Mouse (Mus musculus) heart, embryonic 11.5 days (tissue): Measurements from ENCODE around the gene Snapc4. TPM values are rescaled to one million over a fixed set of nuclear protein-coding genes. Genes with fewer than 3 reads are reported as not detected.
"Not testable (repeated sequence)": the region's sequence is repeated elsewhere in the genome, so short reads cannot be mapped to it uniquely, and the experiment has no call there.

ENCODE experiments used
- ATAC-seq: fragments of 200-750 bp; cut with Nextera tagmentation; replicated peaks from 2 replicates; pipeline ENCODE4 v1.8.0; 2017; ENCODE audit warnings: moderate library complexity; ENCODE audit not compliant: insufficient number of reproducible peaks, low FRiP score, low TSS enrichment
- H3K27ac ChIP-seq: fragments of 300-500 bp; sonication (generic); 2 replicates; pipeline ENCODE4 v1.5.1; 2014; ENCODE audit warnings: mild to moderate bottlenecking, low read depth, low read length
- H3K27me3 ChIP-seq: fragments of 300-500 bp; sonication (generic); 2 replicates; pipeline ENCODE4 v1.6.1; 2014; ENCODE audit warnings: mild to moderate bottlenecking, low read length, mixed read lengths; ENCODE audit not compliant: control insufficient read depth, insufficient read depth
- H3K36me3 ChIP-seq: fragments of 300-500 bp; sonication (generic); 2 replicates; pipeline ENCODE4 v1.6.1; 2014; ENCODE audit warnings: mild to moderate bottlenecking, low read length, moderate library complexity, mixed read lengths; ENCODE audit not compliant: control insufficient read depth, insufficient read depth
- H3K4me1 ChIP-seq: fragments of 300-500 bp; sonication (generic); 2 replicates; pipeline ENCODE4 v1.6.1; 2014; ENCODE audit warnings: low read length; ENCODE audit not compliant: control insufficient read depth, insufficient read depth
- H3K4me2 ChIP-seq: fragments of 300-500 bp; sonication (generic); 2 replicates; pipeline ENCODE4 v1.6.1; 2014; ENCODE audit warnings: mild to moderate bottlenecking, moderate library complexity
- H3K4me3 ChIP-seq: fragments of 300-500 bp; sonication (generic); 2 replicates; pipeline ENCODE4 v1.5.1; 2014; ENCODE audit warnings: low read depth, low read length
- H3K9ac ChIP-seq: fragments of 300-500 bp; sonication (generic); 2 replicates; pipeline ENCODE4 v1.6.1; 2014; ENCODE audit warnings: mild to moderate bottlenecking, low read depth, low read length, moderate library complexity
- H3K9me3 ChIP-seq: fragments of 300-500 bp; sonication (generic); replicated peaks from 2 replicates; pipeline ENCODE4 v1.6.1; 2016; ENCODE audit warnings: low read length; ENCODE audit not compliant: control insufficient read depth
- WGBS: fragments of 180-500 bp; shearing (Covaris S2); extraction: QIAGEN DNeasy Blood & Tissue Kit; methylation state at CpG from one replicate; pipeline ENCODE4 v1.1.7; 2014; ENCODE audit not compliant: insufficient replicate concordance; 5-methylcytosine and 5-hydroxymethylcytosine counted together
- polyA plus RNA-seq: library from polyadenylated mRNA; unstranded; fragments of >200 nt; fragmentation: Nextera tagmentation; extraction: Ambion mirVana; gene quantifications from 2 replicates; pipeline ENCODE4 v1.2.1, GENCODE M21; 2014

The Snapc4 gene
- polyA plus RNA-seq, 1 experiment from 2014 or later = 16.8 TPM

GRCm38 (mm10) chr2:26391617-26392016, 11.2 kb upstream of the Snapc4 start:
- Histone ChIP-seq H3K4me3 (no peak overlapping the region), H3K36me3 (peaks cover 51% of the 10 kb centered on the region), H3K27ac (no peak overlapping the region), H3K9ac (no peak overlapping the region), H3K9me3 (no peaks in the 10 kb centered on the region), H3K27me3 (no peaks in the 10 kb centered on the region), H3K4me1 (peaks cover 9% of the 10 kb centered on the region), H3K4me2 (no peak overlapping the region)
- ATAC-seq = no peak
- 93% methylated on average over 6 of the region's 6 CpGs for WGBS

DNA sequence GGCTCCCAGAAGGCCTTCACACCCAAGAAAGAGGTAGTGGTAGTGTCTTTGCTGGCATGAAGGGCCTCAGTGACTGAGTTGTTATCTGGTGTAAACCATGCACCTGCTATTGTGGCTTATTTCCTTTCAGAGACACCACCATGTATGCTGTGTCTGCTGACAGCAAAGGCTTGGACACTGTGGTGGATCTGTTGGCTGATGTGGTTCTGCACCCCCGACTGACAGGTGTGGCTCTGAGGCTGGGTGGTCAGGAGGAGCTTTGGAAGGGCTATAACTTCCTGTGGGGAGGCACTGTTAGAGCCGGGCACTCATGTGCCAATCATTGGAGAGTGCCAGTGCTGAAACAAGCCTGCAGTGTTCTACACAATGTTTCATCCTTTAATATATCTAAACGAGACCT, 10.5 kb upstream of the Snapc4 start:
- no peak for ATAC-seq
- Histone ChIP-seq H3K9ac (no peak overlapping the region), H3K27me3 (no peaks in the 10 kb centered on the region), H3K36me3 (peaks cover 48% of the 10 kb centered on the region), H3K4me2 (no peak overlapping the region), H3K9me3 (no peaks in the 10 kb centered on the region), H3K27ac (no peak overlapping the region), H3K4me1 (peaks cover 9% of the 10 kb centered on the region), H3K4me3 (no peak overlapping the region)
- 82% methylated on average over 3 of the region's 3 CpGs for WGBS

- H3K36me3 ChIP-seq = peaks cover 44% of the 10 kb centered on the region
- H3K4me1 ChIP-seq = peaks cover 9% of the 10 kb centered on the region
- peak within 1 kb of the TSS; percentile 90 for H3K4me2 ChIP-seq
- H3K9me3 ChIP-seq = no peaks in the 10 kb centered on the region
- peak within 1 kb of the TSS; percentile 97 for H3K4me3 ChIP-seq
- H3K27me3 ChIP-seq = no peaks in the 10 kb centered on the region
- WGBS = under 1% methylated on average over 45 of the region's 60 CpGs
- ATAC-seq = peak; percentile 78
- H3K27ac ChIP-seq = peak within 1 kb of the TSS; percentile 50
- peak within 1 kb of the TSS; percentile 82 for H3K9ac ChIP-seq
These were observed 8.8 kb upstream of the Snapc4 start, which contains the start of the genes Entr1 and Pmpca for GRCm38 (mm10) chr2:26389154-26389690. Entr1 (minus strand) TSS chr2:26389316. Pmpca (plus strand) TSS chr2:26389339.

GRCm38 (mm10) chr2:26388682-26389153, 8.3 kb upstream of the Snapc4 start:
- ATAC-seq = peak; percentile 56
- H3K4me1 ChIP-seq = peaks cover 9% of the 10 kb centered on the region
- peak overlapping the region; percentile 97 for H3K4me3 ChIP-seq
- peak overlapping the region; percentile 82 for H3K9ac ChIP-seq
- no peaks in the 10 kb centered on the region for H3K27me3 ChIP-seq
- H3K36me3 ChIP-seq = peaks cover 47% of the 10 kb centered on the region
- peak overlapping the region; percentile 90 for H3K4me2 ChIP-seq
- H3K27ac ChIP-seq = peak overlapping the region; percentile 50; the same call in 1 of the 2 replicates
- WGBS = under 1% methylated on average over 40 of the region's 45 CpGs
- no peaks in the 10 kb centered on the region for H3K9me3 ChIP-seq

GRCm38 (mm10) chr2:26387713-26388112, 7.3 kb upstream of the Snapc4 start:
- peaks cover 48% of the 10 kb centered on the region for H3K36me3 ChIP-seq
- ATAC-seq = no peak
- 83% methylated on average over 3 of the region's 3 CpGs for WGBS
- no peak overlapping the region for H3K27ac ChIP-seq
- H3K9me3 ChIP-seq = no peaks in the 10 kb centered on the region
- no peaks in the 10 kb centered on the region for H3K27me3 ChIP-seq
- no peak overlapping the region for H3K4me3 ChIP-seq
- peaks cover 9% of the 10 kb centered on the region for H3K4me1 ChIP-seq
- no peak overlapping the region for H3K9ac ChIP-seq
- peak overlapping the region; percentile 90 for H3K4me2 ChIP-seq

DNA sequence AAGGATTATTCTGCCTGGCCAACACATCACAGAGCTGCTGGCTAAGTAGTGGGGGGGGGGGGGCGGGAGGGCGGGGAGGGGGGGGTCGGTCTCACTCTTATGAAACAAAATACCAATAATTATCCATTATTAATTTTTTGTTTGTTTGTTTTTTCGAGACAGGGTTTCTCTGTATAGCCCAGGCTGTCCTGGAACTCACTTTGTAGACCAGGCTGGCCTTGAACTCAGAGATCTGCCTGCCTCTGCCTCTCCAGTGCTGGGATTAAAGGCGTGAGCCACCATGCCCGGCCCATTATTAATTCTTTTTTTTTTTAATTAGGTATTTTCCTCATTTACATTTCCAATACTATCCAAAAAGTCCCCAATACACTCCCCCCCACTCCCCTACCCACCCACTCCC, 418 bp upstream of the Snapc4 start:
- Histone ChIP-seq H3K4me2 (peak overlapping the region; percentile 92), H3K9ac (peak overlapping the region; percentile 85), H3K4me3 (peak overlapping the region; percentile 89), H3K36me3 (peaks cover 41% of the 10 kb centered on the region)
- not testable (repeated sequence) for H3K9me3 ChIP-seq, H3K27ac ChIP-seq, H3K4me1 ChIP-seq, H3K27me3 ChIP-seq
- 0 out of 2 replicates have a peak, but pooled peaks have one; percentile 6 for ATAC-seq
- WGBS = 30% methylated on average over 6 of the region's 6 CpGs

- ATAC-seq = no peak
- Histone ChIP-seq H3K9ac (no peak overlapping the region), H3K36me3 (peaks cover 49% of the 10 kb centered on the region), H3K4me1 (no peaks in the 10 kb centered on the region), H3K27me3 (no peaks in the 10 kb centered on the region), H3K4me2 (no peak overlapping the region), H3K4me3 (no peak overlapping the region), H3K27ac (no peak overlapping the region), H3K9me3 (no peaks in the 10 kb centered on the region)
- WGBS = 88% methylated on average over 8 of the region's 8 CpGs
These were observed 8.1 kb downstream of the Snapc4 start for GRCm38 (mm10) chr2:26372396-26372795.

- no peaks in the 10 kb centered on the region for H3K9me3 ChIP-seq
- ATAC-seq = no peak
- no peaks in the 10 kb centered on the region for H3K27me3 ChIP-seq
- no peak overlapping the region for H3K9ac ChIP-seq
- H3K36me3 ChIP-seq = peaks cover 43% of the 10 kb centered on the region
- H3K4me2 ChIP-seq = no peak overlapping the region
- no peak overlapping the region for H3K4me3 ChIP-seq
- WGBS = 73% methylated on average over 1 of the region's 1 CpGs
- H3K27ac ChIP-seq = no peak overlapping the region
- H3K4me1 ChIP-seq = peaks cover 4% of the 10 kb centered on the region; the same call in 1 of the 2 replicates
These were observed 11.9 kb downstream of the Snapc4 start for GRCm38 (mm10) chr2:26368572-26368971.

DNA sequence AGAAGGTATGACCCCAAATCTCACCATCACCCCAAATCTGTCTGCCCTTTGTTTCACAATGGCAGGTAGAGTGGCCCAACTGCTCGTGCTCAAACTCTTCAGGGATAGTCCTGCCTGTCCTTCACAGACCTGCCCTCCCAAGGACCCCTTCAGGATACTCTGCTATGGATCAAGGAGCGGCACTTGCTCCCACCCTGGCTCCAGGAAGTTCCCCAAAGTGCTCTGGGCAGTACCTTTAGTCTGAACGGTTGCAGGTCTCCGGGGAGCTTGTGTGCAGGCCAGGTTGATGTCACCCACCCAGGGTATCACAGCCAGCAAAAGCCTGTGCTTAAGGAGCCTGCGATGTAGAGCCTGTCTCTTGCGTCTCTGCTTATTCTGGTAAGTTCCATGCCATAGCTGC, 12.5 kb downstream of the Snapc4 start:
- no peak for ATAC-seq
- peaks cover 37% of the 10 kb centered on the region for H3K36me3 ChIP-seq

More for the DNA sequence above, 12.5 kb downstream of the Snapc4 start:
- Histone ChIP-seq H3K4me2 (no peak overlapping the region), H3K27ac (no peak overlapping the region), H3K9ac (no peak overlapping the region), H3K9me3 (no peaks in the 10 kb centered on the region), H3K27me3 (no peaks in the 10 kb centered on the region), H3K4me3 (no peak overlapping the region), H3K4me1 (peaks cover 4% of the 10 kb centered on the region; the same call in 1 of the 2 replicates)
- 87% methylated on average over 6 of the region's 6 CpGs for WGBS
